Mouse (Mus musculus) testis, adult 2 months (tissue): ENCODE measurements around the gene Ecpas.

Experiments
- CTCF ChIP-seq: fragments of 200-500 bp; IDR thresholded peaks from 2 replicates; pipeline ENCODE4 v1.5.1; 2012; ENCODE audit warnings: low read depth, mild to moderate bottlenecking, inconsistent platforms, low read length, moderate library complexity; ENCODE audit not compliant: control insufficient read depth, insufficient read depth, insufficient replicate concordance
- POLR2A ChIP-seq: fragments of 200-500 bp; IDR thresholded peaks from 2 replicates; pipeline ENCODE4 v1.6.1; 2012; ENCODE audit warnings: low read depth, mild to moderate bottlenecking, inconsistent platforms, low read length, moderate library complexity; ENCODE audit not compliant: control insufficient read depth

DNA sequence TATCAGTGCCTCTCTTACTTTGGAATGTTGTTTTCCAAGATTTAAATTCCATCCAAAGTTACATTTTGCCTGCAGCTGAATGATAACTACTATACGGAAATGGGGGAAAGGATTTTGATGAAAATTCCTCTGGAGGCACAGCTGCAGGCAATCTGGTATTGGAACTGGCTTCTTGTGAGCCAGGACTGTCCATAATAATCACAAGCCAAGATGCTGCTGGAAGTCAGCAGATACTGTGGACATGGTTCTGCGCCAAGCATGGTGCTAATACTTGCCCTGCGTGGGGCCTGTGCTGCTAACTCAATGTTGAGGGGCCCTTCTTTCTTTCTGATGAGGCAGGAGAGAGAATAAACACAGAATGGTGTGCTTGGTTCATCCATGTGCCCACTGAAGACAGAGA lies 149.1 kb downstream of the Ecpas start:
- TF ChIP-seq POLR2A (no peak), CTCF (no peak)
